Mouse (Mus musculus): ENCODE measurements around the gene Tcp11. TPM values are rescaled to one million over a fixed set of nuclear protein-coding genes. Genes with fewer than 3 reads are reported as not detected.

The Tcp11 gene
- polyA plus RNA-seq, 1 experiment from 2014 or later, result 1.7 TPM

DNA sequence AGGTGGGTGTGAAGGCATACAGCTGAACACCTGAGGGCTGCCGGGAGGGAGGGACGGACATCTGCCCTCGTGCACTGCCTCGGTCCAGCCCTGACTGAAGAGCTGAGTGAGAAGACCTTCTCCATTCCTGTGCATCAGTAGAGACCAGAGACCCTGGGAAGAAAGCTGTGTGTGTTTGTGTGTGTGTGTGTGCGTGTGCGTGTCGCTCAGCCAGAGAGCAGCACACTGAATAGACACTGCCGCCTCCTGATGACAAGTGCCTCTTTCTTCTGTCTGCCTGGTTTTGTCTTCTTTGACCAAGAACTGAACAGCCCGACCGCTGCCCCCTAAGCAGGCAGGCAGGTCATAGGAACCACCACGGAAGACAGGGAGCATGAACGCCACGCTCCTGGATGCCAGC lies 39.1 kb downstream of the Tcp11 start:
- Histone ChIP-seq H3K27ac (ENCODE audit: low read depth, low read length) (no peak overlapping the region), H3K9ac (ENCODE audit: low read depth, low read length) (no peak overlapping the region), H3K4me2 (replicated peaks; ENCODE audit: low read depth) (no peak overlapping the region), H3K36me3 (ENCODE audit: control insufficient read depth, insufficient read depth) (peaks cover 57% of the 10 kb centered on the region), H3K4me1 (replicated peaks; ENCODE audit: control insufficient read depth, insufficient read depth, low read length) (no peaks in the 10 kb centered on the region), H3K27me3 (replicated peaks; ENCODE audit: control insufficient read depth, insufficient read depth, low read length) (no peaks in the 10 kb centered on the region), H3K9me3 (ENCODE audit: control insufficient read depth) (no peaks in the 10 kb centered on the region), H3K4me3 (ENCODE audit: low read depth, low read length) (no peak overlapping the region)
- 89% methylated on average over 13 of the region's 13 CpGs for WGBS
- TF ChIP-seq CTCF (IDR thresholded peaks at IDR 0.05; ENCODE audit: low read depth), result no peak
- no peak for ATAC-seq

GRCm38 (mm10) chr17:28040620-28041019 lies 39.8 kb downstream of the Tcp11 start:
- ATAC-seq, result no peak
- H3K36me3 ChIP-seq (ENCODE audit: control insufficient read depth, insufficient read depth), result peaks cover 51% of the 10 kb centered on the region
- no peak overlapping the region for H3K4me3 ChIP-seq (ENCODE audit: low read depth, low read length)
- no peak overlapping the region for H3K4me2 ChIP-seq (replicated peaks; ENCODE audit: low read depth)
- no peak overlapping the region for H3K9ac ChIP-seq (ENCODE audit: low read depth, low read length)
- TF ChIP-seq CTCF (IDR thresholded peaks at IDR 0.05; ENCODE audit: low read depth), result no peak
- no peak overlapping the region for H3K27ac ChIP-seq (ENCODE audit: low read depth, low read length)
- no peaks in the 10 kb centered on the region for H3K9me3 ChIP-seq (ENCODE audit: control insufficient read depth)
- no peaks in the 10 kb centered on the region for H3K4me1 ChIP-seq (replicated peaks; ENCODE audit: control insufficient read depth, insufficient read depth, low read length)
- WGBS, result 65% methylated on average over 16 of the region's 16 CpGs
- no peaks in the 10 kb centered on the region for H3K27me3 ChIP-seq (replicated peaks; ENCODE audit: control insufficient read depth, insufficient read depth, low read length)

GRCm38 (mm10) chr17:28036813-28037756 lies 43.4 kb downstream of the Tcp11 start:
- Histone ChIP-seq H3K4me2 (replicated peaks; ENCODE audit: low read depth) (no peak overlapping the region), H3K9me3 (ENCODE audit: control insufficient read depth) (no peaks in the 10 kb centered on the region), H3K4me3 (ENCODE audit: low read depth, low read length) (no peak overlapping the region), H3K27me3 (replicated peaks; ENCODE audit: control insufficient read depth, insufficient read depth, low read length) (no peaks in the 10 kb centered on the region), H3K4me1 (replicated peaks; ENCODE audit: control insufficient read depth, insufficient read depth, low read length) (no peaks in the 10 kb centered on the region), H3K9ac (ENCODE audit: low read depth, low read length) (no peak overlapping the region), H3K27ac (ENCODE audit: low read depth, low read length) (no peak overlapping the region), H3K36me3 (ENCODE audit: control insufficient read depth, insufficient read depth) (peaks cover 43% of the 10 kb centered on the region)
- TF ChIP-seq CTCF (IDR thresholded peaks at IDR 0.05; ENCODE audit: low read depth), result no peak
- ATAC-seq, result no peak
- 73% methylated on average over 14 of the region's 14 CpGs for WGBS

GRCm38 (mm10) chr17:28034986-28035385 lies 45.5 kb downstream of the Tcp11 start:
- Histone ChIP-seq H3K4me2 (replicated peaks; ENCODE audit: low read depth) (no peak overlapping the region), H3K36me3 (ENCODE audit: control insufficient read depth, insufficient read depth) (peaks cover 32% of the 10 kb centered on the region), H3K4me3 (ENCODE audit: low read depth, low read length) (no peak overlapping the region), H3K4me1 (replicated peaks; ENCODE audit: control insufficient read depth, insufficient read depth, low read length) (no peaks in the 10 kb centered on the region), H3K9ac (ENCODE audit: low read depth, low read length) (no peak overlapping the region), H3K27ac (ENCODE audit: low read depth, low read length) (no peak overlapping the region), H3K27me3 (replicated peaks; ENCODE audit: control insufficient read depth, insufficient read depth, low read length) (no peaks in the 10 kb centered on the region), H3K9me3 (ENCODE audit: control insufficient read depth) (no peaks in the 10 kb centered on the region)
- whole genome bisulfite sequencing, result 54% methylated on average over 8 of the region's 8 CpGs
- ATAC-seq, result no peak
- TF ChIP-seq CTCF (IDR thresholded peaks at IDR 0.05; ENCODE audit: low read depth), result no peak

- Histone ChIP-seq H3K27me3 (replicated peaks; ENCODE audit: control insufficient read depth, insufficient read depth, low read length) (no peaks in the 10 kb centered on the region), H3K36me3 (ENCODE audit: control insufficient read depth, insufficient read depth) (peaks cover 22% of the 10 kb centered on the region), H3K4me2 (replicated peaks; ENCODE audit: low read depth) (no peak overlapping the region), H3K9ac (ENCODE audit: low read depth, low read length) (no peak overlapping the region), H3K27ac (ENCODE audit: low read depth, low read length) (no peak overlapping the region), H3K4me1 (replicated peaks; ENCODE audit: control insufficient read depth, insufficient read depth, low read length) (no peaks in the 10 kb centered on the region), H3K9me3 (ENCODE audit: control insufficient read depth) (no peaks in the 10 kb centered on the region), H3K4me3 (ENCODE audit: low read depth, low read length) (no peak overlapping the region)
- no peak for ATAC-seq
- no peak for TF ChIP-seq CTCF (IDR thresholded peaks at IDR 0.05; ENCODE audit: low read depth)
- WGBS, result 60% methylated on average over 3 of the region's 3 CpGs
Measured at GRCm38 (mm10) chr17:28033046-28033580, 47.3 kb downstream of the Tcp11 start.

DNA sequence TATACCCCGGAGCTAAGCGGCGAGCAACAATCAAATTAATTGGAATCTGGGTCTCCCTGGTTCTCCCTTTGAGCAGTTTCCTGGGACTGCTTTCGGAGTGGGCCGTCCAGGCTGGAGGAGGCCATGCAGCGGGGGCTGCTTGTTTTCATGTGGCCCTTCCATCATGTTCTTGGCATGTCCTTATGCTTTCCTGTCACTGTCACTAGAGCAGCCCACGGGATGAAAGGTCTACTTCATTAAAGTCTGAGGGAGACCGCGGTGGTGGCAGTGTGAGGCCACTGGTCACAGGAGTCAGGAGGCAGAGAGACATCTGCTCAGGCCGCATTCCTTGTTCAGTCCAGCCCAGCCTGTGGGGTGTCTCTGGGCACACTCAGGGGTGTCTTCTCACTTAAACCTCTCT lies 48.2 kb downstream of the Tcp11 start:
- no peaks in the 10 kb centered on the region for H3K9me3 ChIP-seq (ENCODE audit: control insufficient read depth)
- no peak for TF ChIP-seq CTCF (IDR thresholded peaks at IDR 0.05; ENCODE audit: low read depth)
- H3K36me3 ChIP-seq (ENCODE audit: control insufficient read depth, insufficient read depth), result peaks cover 22% of the 10 kb centered on the region
- H3K4me1 ChIP-seq (replicated peaks; ENCODE audit: control insufficient read depth, insufficient read depth, low read length), result no peaks in the 10 kb centered on the region
- no peaks in the 10 kb centered on the region for H3K27me3 ChIP-seq (replicated peaks; ENCODE audit: control insufficient read depth, insufficient read depth, low read length)
- ATAC-seq, result no peak
- no peak overlapping the region; the same call in 1 of the 2 replicates for H3K27ac ChIP-seq (ENCODE audit: low read depth, low read length)
- H3K4me2 ChIP-seq (replicated peaks; ENCODE audit: low read depth), result no peak overlapping the region
- 88% methylated on average over 10 of the region's 10 CpGs for whole genome bisulfite sequencing
- no peak overlapping the region for H3K9ac ChIP-seq (ENCODE audit: low read depth, low read length)
- no peak overlapping the region for H3K4me3 ChIP-seq (ENCODE audit: low read depth, low read length)
